Mouse (Mus musculus) left cerebral cortex, postnatal 14 days (tissue): ENCODE results near the gene Btn2a2. TPM values are rescaled to one million over a fixed set of nuclear protein-coding genes. Genes with fewer than 3 reads are reported as not detected.

Experiments used
- DNase-seq, 2 experiments: peaks; one replicate each; pipeline ENCODE4 v3.0.0; 2021 to 2022; ENCODE audit warnings: low spot score in 2 of 2, mixed read lengths in 1 of 2
- intact Hi-C: fragments of 180-260 bp; cut with DNase I; formaldehyde crosslinking; loops from one replicate; pipeline ENCODE4 v1.15.1; 2025
- total RNA-seq, 2 experiments: library from RNA; stranded (reverse); gene quantifications; 2 replicates each; pipeline ENCODE4 v1.2.3; 2021

The Btn2a2 gene
- total RNA-seq, 2 experiments from 2014 or later, result 0.82 to 1.3 TPM

- DNase-seq, result peak; percentile 95 to 97
- intact Hi-C loops, result no loop called here
Observed at GRCm38 (mm10) chr13:23526312-23526711, 37.7 kb upstream of the Btn2a2 start.

DNA sequence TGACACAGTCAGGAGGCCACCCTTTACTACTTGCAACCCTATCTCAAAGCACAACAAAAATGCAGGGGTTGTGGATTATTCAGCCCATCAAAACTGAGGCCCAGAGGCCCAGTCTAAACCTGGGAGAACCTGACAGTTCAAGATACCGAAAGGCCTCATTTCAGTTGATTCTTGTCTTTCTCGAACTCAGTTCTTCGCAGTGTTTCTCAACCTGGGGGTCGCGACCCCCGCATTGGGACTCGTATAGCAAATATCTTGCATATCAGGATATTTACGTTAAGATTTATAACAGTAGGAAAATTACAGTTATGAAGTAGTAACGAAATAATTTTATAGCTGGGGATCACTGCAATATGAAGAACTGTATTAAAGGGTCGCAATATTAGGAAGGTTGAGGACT lies 37.2 kb upstream of the Btn2a2 start:
- intact Hi-C loops, result loop anchor here (2.0 kb wide), 1 partner anchor 93 kb away; no protein-coding TSS in a partner anchor
- no peak for DNase-seq

DNA sequence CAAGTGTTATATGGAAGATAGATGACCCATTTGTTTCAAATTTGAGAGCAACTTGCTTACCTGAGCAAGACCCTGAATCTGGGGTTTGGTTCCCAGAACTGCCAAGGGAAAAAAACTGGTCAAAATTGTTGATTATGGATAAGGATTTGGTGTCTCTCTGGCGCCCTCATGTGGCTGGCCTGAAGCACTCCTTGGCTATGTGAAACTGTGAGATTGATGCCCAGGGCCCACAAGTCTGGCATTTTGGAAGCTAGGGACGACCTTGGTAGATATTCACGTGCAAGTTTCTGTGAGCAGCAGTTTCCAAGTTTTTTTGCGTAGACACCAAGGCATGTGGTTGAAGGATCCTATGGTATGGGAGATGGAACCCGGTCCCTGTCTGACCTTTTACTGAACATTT lies 36.0 kb upstream of the Btn2a2 start:
- DNase-seq, result peak; percentile 66 to 72
- intact Hi-C loops, result loop anchor here (2.0 kb wide), 1 partner anchor 92 kb away; no protein-coding TSS in a partner anchor

DNA sequence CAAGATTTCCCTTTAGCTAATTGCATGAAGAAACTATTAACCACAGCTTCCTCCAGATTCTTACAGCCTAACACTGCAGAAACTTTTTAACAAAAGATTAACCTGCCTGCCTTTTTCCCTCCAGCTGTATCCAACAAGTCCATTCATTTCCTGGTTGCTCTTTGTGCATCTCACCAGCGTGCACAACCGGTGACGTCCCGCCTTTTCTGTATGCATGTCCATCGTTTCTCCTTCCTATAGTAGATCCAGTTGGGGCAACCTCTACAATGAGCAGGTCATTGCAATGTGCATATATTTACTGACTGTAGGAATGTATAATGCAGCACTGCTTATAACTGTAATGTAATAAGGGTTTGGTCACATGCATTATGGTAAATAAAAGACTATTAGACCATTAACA lies 35.3 kb upstream of the Btn2a2 start:
- intact Hi-C loops, result loop anchor here (2.0 kb wide), 1 partner anchor 91 kb away; no protein-coding TSS in a partner anchor

GRCm38 (mm10) chr13:23521703-23522102 lies 33.0 kb upstream of the Btn2a2 start:
- intact Hi-C loops, result no loop called here
- DNase-seq, result peak; percentile 66 to 86

More for the DNA sequence above, 35.3 kb upstream of the Btn2a2 start:
- DNase-seq, result no peak

DNA sequence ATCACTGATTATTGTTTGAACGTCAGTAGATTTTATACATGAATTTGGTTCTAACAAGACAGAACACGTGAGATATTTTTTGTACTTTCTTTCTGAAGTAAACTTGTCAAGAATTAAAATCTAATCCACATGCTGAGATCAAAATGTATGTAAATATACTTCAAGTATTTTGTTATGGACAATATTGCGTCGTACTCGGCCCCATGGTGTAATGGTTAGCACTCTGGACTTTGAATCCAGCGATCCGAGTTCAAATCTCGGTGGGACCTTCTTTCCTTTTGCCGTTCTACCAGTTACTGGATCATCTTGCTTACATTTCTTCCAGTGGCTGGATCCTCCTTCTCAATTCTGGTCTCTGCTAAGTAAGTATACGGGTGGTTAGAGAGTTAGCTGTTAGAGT lies 30.8 kb upstream of the Btn2a2 start:
- peak; percentile 84 to 89 for DNase-seq
- intact Hi-C loops, result loop anchor here (1.0 to 10.0 kb wide), 5 partner anchors 69 to 1575 kb away; partner anchors contain the start of gene Zfp184

DNA sequence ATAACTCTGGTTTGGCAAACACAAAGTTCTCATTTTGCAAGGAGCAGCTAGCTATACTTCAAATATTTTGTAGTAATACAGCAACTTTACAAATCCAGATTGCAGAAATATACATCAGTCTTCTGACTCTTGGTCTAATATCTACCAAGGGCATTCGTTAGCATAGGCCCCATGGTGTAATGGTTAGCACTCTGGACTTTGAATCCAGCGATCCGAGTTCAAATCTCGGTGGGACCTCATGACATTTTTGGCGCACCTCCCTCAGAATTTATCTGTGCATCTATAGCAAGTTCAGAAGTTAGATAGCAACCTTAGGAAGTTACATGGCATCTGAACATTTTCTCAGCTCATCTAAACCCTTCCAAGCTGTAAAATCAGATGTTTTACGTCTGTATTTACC lies 30.2 kb upstream of the Btn2a2 start:
- peak; percentile 82 to 90 for DNase-seq
- intact Hi-C loops, result loop anchor here (1.0 to 10.0 kb wide), 5 partner anchors 69 to 1574 kb away; partner anchors contain the start of gene Zfp184

GRCm38 (mm10) chr13:23518295-23518603 lies 29.6 kb upstream of the Btn2a2 start:
- intact Hi-C loops, result loop anchor here (2.0 to 10.0 kb wide), 4 partner anchors 87 to 1573 kb away; partner anchors contain the start of gene Zfp184

DNA sequence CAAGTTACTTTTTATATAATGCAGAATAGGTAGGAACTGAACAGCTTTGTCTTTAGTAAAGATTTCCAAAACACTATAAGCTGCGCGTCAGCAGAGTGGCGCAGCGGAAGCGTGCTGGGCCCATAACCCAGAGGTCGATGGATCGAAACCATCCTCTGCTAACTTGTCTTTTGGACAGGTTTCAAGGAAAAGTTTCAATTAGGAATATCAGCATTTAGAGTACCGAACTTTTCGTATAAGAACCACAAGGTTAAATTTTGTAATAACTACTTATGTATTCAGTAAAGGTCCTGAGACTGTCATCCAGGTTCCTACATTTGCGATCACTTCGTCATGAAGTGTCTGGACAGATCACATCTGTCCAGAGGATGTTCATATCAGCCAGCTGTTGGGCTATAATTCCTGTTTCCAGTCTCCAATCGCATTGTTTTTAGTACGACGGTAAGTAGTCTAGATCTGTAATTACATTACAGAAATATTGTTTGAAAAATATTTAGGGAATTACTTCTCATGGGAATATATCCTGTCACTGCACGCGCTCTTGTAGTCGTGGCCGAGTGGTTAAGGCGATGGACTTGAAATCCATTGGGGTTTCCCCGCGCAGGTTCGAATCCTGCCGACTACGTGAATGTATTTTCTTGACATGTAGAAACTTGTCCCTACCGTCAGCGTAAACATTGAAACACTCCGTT lies 29.1 kb upstream of the Btn2a2 start:
- intact Hi-C loops, result loop anchor here (2.0 to 10.0 kb wide), 5 partner anchors 81 to 1573 kb away; partner anchors contain the start of gene Zfp184
- peak; percentile 91 to 96 for DNase-seq

More at GRCm38 (mm10) chr13:23518295-23518603, 29.6 kb upstream of the Btn2a2 start:
- no peak for DNase-seq

DNA sequence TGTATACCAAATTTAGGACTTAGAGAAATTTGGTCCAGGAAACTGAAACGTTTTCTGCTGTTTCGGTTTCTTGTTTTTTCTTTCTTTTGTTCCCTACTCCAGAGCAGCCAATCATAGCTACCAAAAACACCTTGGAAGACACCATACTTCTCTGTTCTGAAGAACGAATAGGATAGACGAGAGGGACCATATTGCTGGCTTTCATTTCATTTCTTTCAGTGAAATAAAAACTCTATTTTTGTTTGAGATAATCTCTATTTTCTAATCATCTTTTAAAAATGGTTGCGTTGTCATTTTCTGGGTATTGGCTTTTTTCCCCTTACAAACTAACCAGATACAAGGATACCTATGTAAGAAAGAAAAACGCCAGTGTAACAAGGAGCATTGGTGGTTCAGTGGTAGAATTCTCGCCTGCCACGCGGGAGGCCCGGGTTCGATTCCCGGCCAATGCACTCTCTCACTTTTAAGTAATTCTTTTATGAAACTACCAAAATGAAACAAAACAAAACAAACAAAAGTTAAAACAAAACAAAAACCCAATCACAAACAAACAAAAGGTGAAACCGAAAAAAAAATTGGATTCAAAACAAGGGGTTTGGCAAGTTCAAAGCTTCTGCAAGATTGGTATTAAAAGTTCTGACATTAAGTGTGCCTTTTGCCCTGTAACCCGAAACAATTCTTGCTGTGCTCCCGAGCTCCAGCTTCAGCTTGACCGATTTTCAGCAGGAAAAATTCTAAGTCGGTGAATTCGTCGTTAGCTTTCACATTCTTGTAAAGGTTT lies 28.4 kb upstream of the Btn2a2 start:
- peak; percentile 61 to 84 for DNase-seq
- intact Hi-C loops, result loop anchor here (2.0 to 10.0 kb wide), 4 partner anchors 80 to 1572 kb away; partner anchors contain the start of gene Zfp184

DNA sequence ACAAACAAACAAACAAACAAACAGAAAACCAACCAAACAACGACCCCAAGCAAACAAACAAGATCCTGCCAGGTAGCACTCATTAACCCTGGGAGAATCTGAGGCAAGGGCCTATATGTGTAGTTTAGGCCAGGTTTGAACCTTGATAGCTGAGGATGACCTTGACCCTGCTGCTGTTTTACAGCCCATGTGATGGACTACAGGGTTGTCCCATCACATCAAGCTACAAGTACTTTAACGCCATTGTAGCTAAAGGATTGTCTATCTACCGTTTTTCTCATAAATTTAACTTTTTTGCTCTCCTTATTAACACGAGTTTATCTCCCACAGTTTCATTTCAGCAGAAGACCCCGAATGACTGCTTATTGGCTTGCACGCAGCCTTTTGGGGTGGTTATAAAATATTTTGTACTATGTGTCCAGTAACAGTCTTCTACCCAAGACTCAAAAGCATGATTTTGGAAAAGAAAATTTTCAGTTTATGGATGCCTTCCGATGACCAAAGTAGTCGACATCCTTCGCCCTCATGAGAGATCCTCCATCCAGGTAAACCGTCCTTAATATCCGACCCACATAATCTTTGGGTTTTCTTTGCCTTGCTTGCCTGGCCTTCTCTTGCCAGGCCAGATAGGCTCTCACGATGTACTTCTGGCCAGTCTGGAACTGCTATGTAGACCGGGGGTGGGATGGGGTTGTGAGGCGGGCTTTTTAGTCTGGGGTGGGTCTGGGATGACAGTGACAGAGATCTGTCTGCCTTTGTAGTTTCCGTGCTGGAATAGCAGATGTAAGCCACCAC lies 27.4 kb upstream of the Btn2a2 start:
- intact Hi-C loops, result loop anchor here (2.0 to 10.0 kb wide), 4 partner anchors 79 to 1571 kb away; partner anchors contain the start of gene Zfp184
- no peak for DNase-seq

DNA sequence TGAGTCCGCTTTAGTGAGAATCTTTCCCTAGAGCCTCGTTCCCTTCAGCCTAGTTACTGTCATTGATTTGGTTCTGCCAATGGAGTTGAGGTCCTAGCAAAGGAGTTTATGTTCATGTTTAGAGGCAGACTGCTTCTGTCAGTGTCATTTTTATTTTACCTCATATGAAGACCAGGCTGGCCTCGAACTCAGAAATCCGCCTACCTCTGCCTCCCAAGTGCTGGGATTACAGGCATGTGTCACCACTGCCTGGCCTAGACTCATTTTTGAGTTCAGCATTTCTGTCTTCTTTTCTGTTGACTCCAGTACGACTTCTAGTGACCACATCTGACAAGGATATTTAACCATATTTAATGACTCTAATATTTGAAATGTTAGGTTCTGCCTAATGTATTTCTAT lies 26.6 kb upstream of the Btn2a2 start:
- no peak for DNase-seq
- intact Hi-C loops, result loop anchor here (5.0 to 10.0 kb wide), 3 partner anchors 208 to 1570 kb away; partner anchors contain the start of gene Zfp184

GRCm38 (mm10) chr13:23513517-23513916 lies 24.9 kb upstream of the Btn2a2 start:
- DNase-seq, result no peak
- intact Hi-C loops, result loop anchor here (10.0 kb wide), 1 partner anchor 1569 kb away; the partner anchor contains the start of gene Zfp184

GRCm38 (mm10) chr13:23510127-23510526 lies 21.5 kb upstream of the Btn2a2 start:
- no peak for DNase-seq
- intact Hi-C loops, result loop anchor here (10.0 kb wide), 1 partner anchor 1565 kb away; the partner anchor contains the start of gene Zfp184

DNA sequence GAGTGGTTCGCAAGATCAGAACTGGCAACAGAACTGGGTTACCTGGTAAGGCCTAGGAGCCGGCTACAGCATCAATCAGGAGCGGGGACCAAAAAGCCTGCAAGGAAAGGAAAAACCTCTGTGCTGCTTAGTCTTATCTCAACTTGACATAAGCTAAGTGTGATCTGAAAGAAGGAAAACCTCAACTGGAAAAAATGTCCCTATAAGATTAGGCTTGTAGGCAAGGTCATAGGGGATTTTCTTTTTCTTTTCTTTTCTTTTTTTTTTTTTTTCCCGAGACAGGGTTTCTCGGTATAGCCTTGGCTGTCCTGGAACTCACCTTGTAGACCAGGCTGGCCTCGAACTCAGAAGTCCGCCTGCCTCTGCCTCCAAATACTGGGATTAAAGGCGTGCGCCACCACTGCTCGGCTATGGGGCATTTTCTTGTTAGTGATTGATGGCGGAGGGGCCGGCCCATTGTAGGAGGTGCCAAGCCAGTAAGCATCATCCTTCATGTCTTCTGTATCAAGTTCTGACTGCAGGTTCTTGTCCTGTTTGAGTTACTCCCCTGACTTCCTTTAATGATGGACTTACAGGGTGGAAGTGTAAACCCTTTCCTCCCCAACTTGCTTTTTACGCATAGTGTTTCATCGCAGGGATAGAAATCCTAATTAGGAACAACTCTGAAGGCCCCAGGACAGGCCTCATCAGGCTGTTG lies 18.3 kb upstream of the Btn2a2 start:
- intact Hi-C loops, result no loop called here
- no peak for DNase-seq

- intact Hi-C loops, result no loop called here
- DNase-seq, result peak in 1 of 2 experiments; percentile 35
Observed at GRCm38 (mm10) chr13:23506351-23506750, 17.7 kb upstream of the Btn2a2 start.

- intact Hi-C loops, result no loop called here
- no peak for DNase-seq
Observed at GRCm38 (mm10) chr13:23505662-23506345, 17.1 kb upstream of the Btn2a2 start.

DNA sequence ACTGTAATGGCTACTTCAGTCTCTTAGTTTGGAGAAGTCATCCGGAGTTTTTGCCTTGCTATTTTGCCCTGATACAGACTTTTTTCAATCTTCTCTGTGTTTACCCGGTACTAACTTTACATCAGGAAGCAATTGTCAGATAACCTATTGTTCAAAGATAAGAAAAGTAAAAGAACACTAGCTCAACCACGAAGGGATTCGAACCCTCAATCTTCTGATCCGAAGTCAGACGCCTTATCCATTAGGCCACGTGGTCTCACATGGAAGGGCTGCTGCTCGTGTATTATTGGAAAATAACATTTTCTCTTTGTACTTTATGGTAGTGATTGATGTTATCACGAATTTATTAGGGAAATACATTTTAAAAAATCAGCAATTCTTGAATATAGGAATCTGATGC lies 15.1 kb upstream of the Btn2a2 start:
- peak; percentile 57 to 81 for DNase-seq
- intact Hi-C loops, result no loop called here
